Mouse (Mus musculus): ENCODE data around the gene Alb. TPM values are rescaled to one million over a fixed set of nuclear protein-coding genes. Genes with fewer than 3 reads are reported as not detected.

The Alb gene
- polyA plus RNA-seq, 1 experiment, result 0.07 TPM

GRCm38 (mm10) chr5:90507411-90507949 lies 46.8 kb downstream of the Alb start:
- Histone ChIP-seq H3K27me3 (ENCODE audit: control insufficient read depth, insufficient read depth, low read length) (no peaks in the 10 kb centered on the region), H3K27ac (ENCODE audit: control insufficient read depth, insufficient read depth, low read depth, low read length) (no peak overlapping the region), H3K4me3 (ENCODE audit: control insufficient read depth, low read depth, low read length) (no peak overlapping the region), H3K36me3 (ENCODE audit: control insufficient read depth, insufficient read depth, low read length) (no peaks in the 10 kb centered on the region), H3K4me1 (ENCODE audit: control insufficient read depth, insufficient read depth, low read length) (peaks cover 5% of the 10 kb centered on the region)
- no peak for TF ChIP-seq CTCF (IDR thresholded peaks at IDR 0.05; ENCODE audit: control insufficient read depth, insufficient read depth, insufficient replicate concordance, low read depth, low read length)
- no peak for TF ChIP-seq POLR2A (IDR thresholded peaks at IDR 0.05; ENCODE audit: control insufficient read depth, low read depth, low read length)

- no peak overlapping the region for H3K27ac ChIP-seq (ENCODE audit: control insufficient read depth, insufficient read depth, low read depth, low read length)
- TF ChIP-seq POLR2A (IDR thresholded peaks at IDR 0.05; ENCODE audit: control insufficient read depth, low read depth, low read length), result no peak
- H3K4me1 ChIP-seq (ENCODE audit: control insufficient read depth, insufficient read depth, low read length), result no peaks in the 10 kb centered on the region
- no peaks in the 10 kb centered on the region for H3K27me3 ChIP-seq (ENCODE audit: control insufficient read depth, insufficient read depth, low read length)
- no peaks in the 10 kb centered on the region for H3K36me3 ChIP-seq (ENCODE audit: control insufficient read depth, insufficient read depth, low read length)
- no peak overlapping the region for H3K4me3 ChIP-seq (ENCODE audit: control insufficient read depth, low read depth, low read length)
Measured at GRCm38 (mm10) chr5:90509828-90510592, 49.3 kb downstream of the Alb start.

GRCm38 (mm10) chr5:90512288-90512955 lies 51.7 kb downstream of the Alb start:
- Histone ChIP-seq H3K27me3 (ENCODE audit: control insufficient read depth, insufficient read depth, low read length) (no peaks in the 10 kb centered on the region), H3K4me1 (ENCODE audit: control insufficient read depth, insufficient read depth, low read length) (no peaks in the 10 kb centered on the region), H3K36me3 (ENCODE audit: control insufficient read depth, insufficient read depth, low read length) (no peaks in the 10 kb centered on the region), H3K4me3 (ENCODE audit: control insufficient read depth, low read depth, low read length) (no peak overlapping the region), H3K27ac (ENCODE audit: control insufficient read depth, insufficient read depth, low read depth, low read length) (no peak overlapping the region)
- TF ChIP-seq CTCF (IDR thresholded peaks at IDR 0.05; ENCODE audit: control insufficient read depth, insufficient read depth, insufficient replicate concordance, low read depth, low read length), result no peak
- no peak for TF ChIP-seq POLR2A (IDR thresholded peaks at IDR 0.05; ENCODE audit: control insufficient read depth, low read depth, low read length)

GRCm38 (mm10) chr5:90515561-90515960 lies 54.9 kb downstream of the Alb start:
- TF ChIP-seq CTCF (IDR thresholded peaks at IDR 0.05; ENCODE audit: control insufficient read depth, insufficient read depth, insufficient replicate concordance, low read depth, low read length), result no peak
- no peak for TF ChIP-seq POLR2A (IDR thresholded peaks at IDR 0.05; ENCODE audit: control insufficient read depth, low read depth, low read length)
- Histone ChIP-seq H3K4me1 (ENCODE audit: control insufficient read depth, insufficient read depth, low read length) (no peaks in the 10 kb centered on the region), H3K27ac (ENCODE audit: control insufficient read depth, insufficient read depth, low read depth, low read length) (no peak overlapping the region), H3K36me3 (ENCODE audit: control insufficient read depth, insufficient read depth, low read length) (no peaks in the 10 kb centered on the region), H3K27me3 (ENCODE audit: control insufficient read depth, insufficient read depth, low read length) (no peaks in the 10 kb centered on the region), H3K4me3 (ENCODE audit: control insufficient read depth, low read depth, low read length) (no peak overlapping the region)

DNA sequence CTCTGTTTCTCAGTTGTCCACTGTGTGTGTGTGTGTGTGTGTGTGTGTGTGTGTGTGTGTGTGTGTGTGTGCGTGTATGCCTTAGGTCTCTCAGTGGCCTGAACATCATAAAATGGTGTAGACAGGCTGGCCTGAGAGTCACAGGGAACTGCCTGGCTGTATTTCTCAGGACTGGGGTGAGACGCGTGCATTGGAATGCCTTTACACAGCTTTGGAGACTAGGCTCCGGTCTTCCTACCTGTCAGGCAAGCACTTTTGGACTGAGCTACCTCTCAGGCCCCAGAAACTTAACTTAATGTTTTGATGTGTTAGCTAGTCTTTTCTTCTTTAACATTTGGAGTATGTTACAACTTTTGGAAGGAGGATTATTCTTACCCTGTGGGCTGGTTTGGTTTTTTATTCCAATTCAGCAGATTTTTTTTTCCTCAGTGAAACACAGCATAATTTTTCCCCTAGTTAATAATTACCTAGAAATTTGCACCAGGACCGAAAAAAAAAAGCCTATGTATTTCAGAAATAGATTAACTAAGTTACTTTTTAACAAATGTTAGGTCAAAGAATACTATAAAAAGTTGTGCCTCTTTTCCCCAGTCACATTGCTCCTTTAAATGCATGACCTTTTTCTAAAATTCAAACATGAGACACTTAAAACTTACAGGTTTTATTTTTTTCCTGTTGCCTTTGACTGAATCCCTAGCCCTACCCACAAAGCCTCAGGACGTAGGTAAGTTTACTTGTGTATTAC lies 57.8 kb downstream of the Alb start, which contains the start of gene Afm:
Afm (plus strand) TSS at position 577 of the 745 bp plus-strand sequence.
- Histone ChIP-seq H3K4me3 (ENCODE audit: control insufficient read depth, low read depth, low read length) (no peak within 1 kb of the TSS), H3K27me3 (ENCODE audit: control insufficient read depth, insufficient read depth, low read length) (no peaks in the 10 kb centered on the region), H3K27ac (ENCODE audit: control insufficient read depth, insufficient read depth, low read depth, low read length) (no peak within 1 kb of the TSS), H3K4me1 (ENCODE audit: control insufficient read depth, insufficient read depth, low read length) (no peaks in the 10 kb centered on the region), H3K36me3 (ENCODE audit: control insufficient read depth, insufficient read depth, low read length) (no peaks in the 10 kb centered on the region)
- no peak for TF ChIP-seq POLR2A (IDR thresholded peaks at IDR 0.05; ENCODE audit: control insufficient read depth, low read depth, low read length)
- no peak for TF ChIP-seq CTCF (IDR thresholded peaks at IDR 0.05; ENCODE audit: control insufficient read depth, insufficient read depth, insufficient replicate concordance, low read depth, low read length)

Other genes with a start within 250 kb of the Alb start
- 15.3 and 16.3 TPM in 2 replicates for gene Cox18, start 236.9 kb upstream of the Alb start, polyA plus RNA-seq (2012; rRNA removed)
- gene Ankrd17, start 94.3 kb upstream of the Alb start, polyA plus RNA-seq (2012; rRNA removed), result 15.7 and 18.2 TPM in 2 replicates
- gene Gm9958, start 93.7 kb upstream of the Alb start, polyA plus RNA-seq (2012; rRNA removed), result 0.61 and 1.6 TPM in 2 replicates
- gene Afp, start 29.8 kb downstream of the Alb start, polyA plus RNA-seq (2012; rRNA removed), result 0.13 and 0.21 TPM in 2 replicates
- gene Afm, start 58.0 kb downstream of the Alb start, polyA plus RNA-seq (2012; rRNA removed), result 0.99 and 1.3 TPM in 2 replicates
- gene 5830473C10Rik, start 100.2 kb downstream of the Alb start, polyA plus RNA-seq (2012; rRNA removed), result 0.12 TPM in 1 of 2 replicates, not detected in the other
- gene Rassf6, start 179.8 kb downstream of the Alb start, polyA plus RNA-seq (2012; rRNA removed), result 0.24 and 0.42 TPM in 2 replicates

Measured in testis, adult 2 months (tissue).